Mouse (Mus musculus) stomach, embryonic 15.5 days (tissue): Measurements from ENCODE around the gene Ces2c. TPM values are rescaled to one million over a fixed set of nuclear protein-coding genes. Genes with fewer than 3 reads are reported as not detected.
"Not testable (repeated sequence)": the region's sequence is repeated elsewhere in the genome, so short reads cannot be mapped to it uniquely, and the experiment has no call there.

Experiments
- ATAC-seq: fragments of 200-750 bp; cut with Nextera tagmentation; 2 replicates; pipeline ENCODE4 v1.8.0; 2017; ENCODE audit warnings: low read depth, moderate number of reproducible peaks, moderate TSS enrichment; ENCODE audit not compliant: insufficient read depth, low FRiP score
- H3K27ac ChIP-seq: fragments of 300-500 bp; sonication (generic); 2 replicates; pipeline ENCODE4 v1.5.1; 2015; ENCODE audit warnings: mild to moderate bottlenecking, inconsistent platforms
- H3K27me3 ChIP-seq: fragments of 300-500 bp; sonication (generic); replicated peaks from 2 replicates; pipeline ENCODE4 v1.6.1; 2015; ENCODE audit warnings: inconsistent platforms
- H3K36me3 ChIP-seq: fragments of 300-500 bp; sonication (generic); 2 replicates; pipeline ENCODE4 v1.6.1; 2015; ENCODE audit warnings: inconsistent platforms
- H3K4me1 ChIP-seq: fragments of 300-500 bp; sonication (generic); 2 replicates; pipeline ENCODE4 v1.6.1; 2015; ENCODE audit warnings: inconsistent platforms
- H3K4me2 ChIP-seq: fragments of 300-500 bp; sonication (generic); 2 replicates; pipeline ENCODE4 v1.6.1; 2015; ENCODE audit warnings: mild to moderate bottlenecking, inconsistent platforms
- H3K4me3 ChIP-seq: fragments of 300-500 bp; sonication (generic); replicated peaks from 2 replicates; pipeline ENCODE4 v1.5.1; 2015; ENCODE audit warnings: inconsistent platforms
- H3K9ac ChIP-seq: fragments of 300-500 bp; sonication (generic); 2 replicates; pipeline ENCODE4 v1.6.1; 2015; ENCODE audit warnings: inconsistent platforms
- H3K9me3 ChIP-seq: fragments of 300-500 bp; sonication (generic); 2 replicates; pipeline ENCODE4 v1.6.1; 2016; ENCODE audit warnings: inconsistent platforms
- WGBS: fragments of 180-500 bp; shearing (Covaris S2); methylation state at CpG from one replicate; pipeline ENCODE4 v1.1.7; 2015; 5-methylcytosine and 5-hydroxymethylcytosine counted together
- polyA plus RNA-seq: library from polyadenylated mRNA; unstranded; fragments of >200 nt; fragmentation: Nextera tagmentation; extraction: Ambion mirVana; gene quantifications from 2 replicates; pipeline ENCODE4 v1.2.1, GENCODE M21; 2015

Gene Ces2c
- polyA plus RNA-seq, 1 experiment from 2014 or later: 0.87 TPM

- not testable (repeated sequence) for H3K4me2 ChIP-seq, ATAC-seq
Observed at GRCm38 (mm10) chr8:104868876-104869275, 22.0 kb downstream of the Ces2c start.

GRCm38 (mm10) chr8:104886223-104886926, 39.5 kb downstream of the Ces2c start:
- not testable (repeated sequence) for H3K36me3 ChIP-seq, H3K4me1 ChIP-seq, H3K4me3 ChIP-seq, H3K9me3 ChIP-seq, H3K4me2 ChIP-seq, H3K27me3 ChIP-seq, H3K9ac ChIP-seq, H3K27ac ChIP-seq
- ATAC-seq: peak; percentile 58; the same call in 1 of the 2 replicates
- WGBS: no CpG with 5 or more reads among the region's 4 CpGs

More at GRCm38 (mm10) chr8:104868876-104869275, 22.0 kb downstream of the Ces2c start:
- not testable (repeated sequence) for H3K4me1 ChIP-seq, H3K27ac ChIP-seq, H3K36me3 ChIP-seq, H3K27me3 ChIP-seq, H3K9ac ChIP-seq, H3K9me3 ChIP-seq, H3K4me3 ChIP-seq
- no CpG with 5 or more reads among the region's 2 CpGs for WGBS

GRCm38 (mm10) chr8:104901746-104902145, 54.9 kb downstream of the Ces2c start:
- Histone ChIP-seq H3K36me3 (no peaks in the 10 kb centered on the region), H3K27ac (no peak overlapping the region), H3K9me3 (no peaks in the 10 kb centered on the region), H3K27me3 (no peaks in the 10 kb centered on the region), H3K4me3 (no peak overlapping the region), H3K9ac (no peak overlapping the region), H3K4me1 (no peaks in the 10 kb centered on the region), H3K4me2 (no peak overlapping the region)
- WGBS: 77% methylated on average over 2 of the region's 2 CpGs
- no peak for ATAC-seq

Other genes starting within 250 kb of the Ces2c start
- 0.92 and 2.7 TPM in 2 replicates for gene Cdh16, start 222.7 kb upstream of the Ces2c start, polyA plus RNA-seq
- gene Rrad, start 215.7 kb upstream of the Ces2c start, polyA plus RNA-seq: 6.5 and 7.9 TPM in 2 replicates
- gene Ciao2b, start 205.1 kb upstream of the Ces2c start, polyA plus RNA-seq: 93.3 and 95.5 TPM in 2 replicates
- gene Ces2a, start 113.1 kb upstream of the Ces2c start, polyA plus RNA-seq: 1.5 and 2.7 TPM in 2 replicates
- 0.55 and 0.59 TPM in 2 replicates for gene Ces2b, start 15.5 kb upstream of the Ces2c start, polyA plus RNA-seq
- 3.0 and 5.0 TPM in 2 replicates for gene Ces2e, start 79.2 kb downstream of the Ces2c start, polyA plus RNA-seq
- gene Ces2f, start 100.3 kb downstream of the Ces2c start, polyA plus RNA-seq: 0.12 and 0.15 TPM in 2 replicates
- gene Ces2g, start 114.7 kb downstream of the Ces2c start, polyA plus RNA-seq: 3.6 and 6.2 TPM in 2 replicates
- gene Ces2h, start 153.8 kb downstream of the Ces2c start, polyA plus RNA-seq: not detected in 2 replicates
- gene Ces3a, start 201.5 kb downstream of the Ces2c start, polyA plus RNA-seq: not detected in 2 replicates
- gene Ces3b, start 236.7 kb downstream of the Ces2c start, polyA plus RNA-seq: not detected in 2 replicates